Mouse (Mus musculus) retina, adult 2 months (tissue): ENCODE measurements around the gene Dedd.
"Not testable (repeated sequence)": the region's sequence is repeated elsewhere in the genome, so short reads cannot be mapped to it uniquely, and the experiment has no call there.

Experiments used
- DNase-seq: peaks from one replicate; pipeline ENCODE4 v3.0.0-alpha.2; 2012; ENCODE audit warnings: low read depth, low spot score

Dedd gene

DNA sequence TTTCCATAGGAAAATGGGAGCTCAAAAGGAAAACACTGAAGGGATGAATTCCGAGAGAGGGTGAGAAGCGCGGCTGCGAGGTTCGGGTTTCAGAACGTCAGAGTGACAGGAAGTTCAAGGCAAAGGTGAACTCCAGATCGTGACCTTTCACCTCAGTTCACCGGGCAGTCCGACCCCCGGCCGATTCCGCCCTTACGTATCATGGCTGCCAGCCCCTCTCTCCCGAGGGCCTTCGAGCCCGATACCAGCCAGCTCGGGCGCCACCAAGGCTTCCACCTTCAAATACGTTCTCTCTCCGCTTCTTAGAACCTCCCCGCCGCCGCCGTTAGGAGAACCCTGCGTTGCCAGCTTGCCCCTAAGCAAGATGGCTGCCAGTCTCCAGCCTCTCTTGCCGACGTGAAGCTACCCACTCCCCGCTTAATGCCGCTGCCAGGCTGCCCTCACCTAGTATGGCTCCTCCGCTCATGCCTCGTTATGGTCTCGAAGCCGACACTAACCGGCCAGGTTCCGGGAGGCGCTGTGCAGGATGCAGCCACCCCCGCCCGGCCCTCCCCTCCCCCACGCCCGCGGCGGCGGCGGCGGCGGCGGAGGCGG, at the start of gene Dedd:
Gene Dedd (plus strand): TSS at position 307 of the 594 bp plus-strand sequence.
- peak; percentile 85 for DNase-seq

DNA sequence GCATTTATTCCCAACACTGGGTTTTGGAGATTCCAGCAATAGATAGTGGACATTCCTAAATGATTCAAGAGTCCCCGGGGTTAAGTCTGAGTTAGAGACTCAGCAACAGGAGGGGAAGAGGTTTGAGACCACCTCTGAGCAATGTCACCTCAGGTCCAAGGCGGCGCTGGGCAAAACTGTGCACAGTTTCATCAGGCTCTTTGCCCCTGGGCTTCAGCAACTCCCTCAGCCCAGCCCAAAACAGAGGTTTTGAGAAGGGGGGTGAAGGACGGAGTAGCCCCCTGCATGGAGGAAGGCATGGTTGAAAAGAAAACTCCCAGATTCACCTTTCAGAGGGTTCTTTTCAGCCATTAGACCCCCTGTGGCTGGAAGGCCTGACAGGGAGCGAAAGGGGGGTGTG, 49.2 kb upstream of the Dedd start:
- DNase-seq: no peak

DNA sequence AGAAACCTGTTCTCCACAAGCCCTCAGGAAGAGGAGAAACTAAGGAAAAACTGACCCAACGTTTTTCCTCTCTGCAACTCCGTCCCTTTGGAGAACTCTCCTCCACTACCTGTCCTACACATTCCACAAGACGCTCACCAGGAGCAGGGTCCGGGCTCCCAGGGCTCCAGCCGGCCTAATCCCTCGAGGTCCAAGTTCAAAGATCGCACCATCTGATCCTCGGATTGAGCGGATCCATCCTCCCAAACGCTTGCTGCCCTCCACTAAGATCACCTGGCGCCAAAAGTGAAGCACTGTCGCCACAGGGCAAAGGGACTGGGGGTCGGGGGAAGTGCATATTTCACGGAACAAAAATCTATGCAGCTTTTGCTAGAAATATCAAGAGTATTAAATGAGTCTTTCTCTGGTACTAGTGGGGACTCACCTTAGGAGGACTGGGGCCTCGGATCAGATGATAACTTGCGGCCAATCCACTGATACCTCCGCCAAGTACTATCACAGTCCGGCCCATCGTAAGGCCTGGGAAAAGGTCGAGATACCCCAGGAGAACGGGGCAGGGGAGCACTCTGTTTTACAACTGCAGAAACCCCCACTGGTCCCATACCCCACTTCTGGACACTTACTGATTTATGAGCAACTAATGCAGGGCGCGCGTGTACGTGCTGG, 48.6 kb upstream of the Dedd start:
- no peak for DNase-seq

DNA sequence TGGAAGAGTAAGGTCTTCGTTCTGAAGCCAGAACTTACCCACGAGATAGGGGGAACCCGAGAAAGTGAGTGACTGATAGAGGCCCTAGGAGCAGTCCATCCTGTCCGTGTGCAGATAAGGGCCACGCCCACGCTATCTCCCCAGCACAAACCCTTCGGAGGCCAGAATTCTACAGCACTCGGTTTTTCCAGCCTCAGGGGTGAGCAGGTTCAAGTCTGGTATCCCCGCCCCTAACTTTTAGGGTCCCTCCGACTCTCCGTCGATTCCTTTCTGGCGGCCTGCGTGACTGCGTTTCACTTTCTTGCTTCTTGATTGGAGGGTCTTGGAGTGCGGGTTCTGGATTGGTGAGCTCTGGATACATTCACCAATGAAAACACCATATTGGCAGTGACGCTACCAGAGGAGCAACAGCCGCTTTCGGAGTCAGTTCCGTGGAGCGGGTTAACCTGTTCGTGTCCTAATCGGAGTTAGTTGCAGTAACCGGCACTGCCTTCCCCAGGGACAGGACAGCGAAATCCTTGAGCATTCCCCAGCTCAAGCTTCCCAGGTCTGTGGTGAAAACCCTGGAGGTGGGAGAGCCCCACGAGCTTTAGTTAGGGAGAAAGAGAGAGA, 47.9 kb upstream of the Dedd start, which contains the start of gene Ppox:
Gene Ppox (minus strand): TSS at position 271 of the 612 bp plus-strand sequence.
- peak; percentile 90 for DNase-seq

DNA sequence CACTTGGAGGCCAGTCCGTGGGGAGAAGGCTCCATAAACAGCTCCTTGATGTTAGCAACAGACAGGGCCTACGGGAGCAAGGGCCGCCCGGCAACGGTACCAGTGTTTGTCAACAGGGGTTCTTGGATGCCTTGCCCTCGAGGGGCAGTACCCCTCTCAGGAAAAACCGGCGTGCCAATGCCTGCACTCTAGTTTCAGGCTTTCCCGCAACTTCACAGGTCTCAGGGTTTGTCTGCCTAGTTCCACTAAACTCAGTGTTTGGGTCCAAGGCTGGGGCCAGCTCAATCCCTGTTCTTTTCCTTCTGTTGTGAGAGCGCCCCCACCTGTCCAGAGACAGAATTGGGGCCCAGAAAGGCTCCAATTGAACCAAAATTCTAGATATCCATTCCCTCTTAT, 47.4 kb upstream of the Dedd start:
- no peak for DNase-seq

DNA sequence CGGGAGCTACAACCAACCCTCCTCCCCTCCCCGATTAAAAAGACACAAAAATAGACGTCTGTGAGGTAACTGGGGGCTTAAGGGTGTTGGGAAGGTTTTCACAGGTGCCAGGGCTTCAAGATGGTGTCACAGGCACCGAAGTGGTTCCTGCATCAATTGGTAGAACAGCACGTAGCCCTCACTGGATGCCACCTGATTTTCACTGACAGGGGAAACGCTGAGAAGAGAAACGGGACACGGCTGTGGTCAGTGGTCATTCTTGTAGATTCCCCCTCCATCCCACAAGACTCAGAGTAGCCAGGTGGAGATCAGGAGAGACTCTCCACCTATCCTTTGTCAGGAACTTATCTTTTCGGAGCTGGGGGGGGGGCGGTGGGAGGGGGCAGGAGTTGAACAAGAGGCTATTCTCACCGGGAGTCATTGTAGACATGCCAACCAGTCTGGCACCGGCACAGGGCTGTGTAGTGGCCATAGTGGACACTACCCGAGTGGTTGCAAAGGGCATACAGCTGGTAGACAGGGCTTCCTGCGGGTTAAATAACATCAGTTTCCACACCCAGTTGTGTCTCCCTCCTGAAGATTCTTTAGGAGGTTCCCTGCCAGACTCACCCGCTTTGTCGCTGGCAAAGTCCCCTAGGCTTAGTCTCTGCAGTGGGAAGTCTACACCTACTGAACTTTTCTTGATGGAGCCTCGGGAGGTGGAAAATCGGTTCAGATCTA, 46.7 kb upstream of the Dedd start:
- DNase-seq: no peak

DNA sequence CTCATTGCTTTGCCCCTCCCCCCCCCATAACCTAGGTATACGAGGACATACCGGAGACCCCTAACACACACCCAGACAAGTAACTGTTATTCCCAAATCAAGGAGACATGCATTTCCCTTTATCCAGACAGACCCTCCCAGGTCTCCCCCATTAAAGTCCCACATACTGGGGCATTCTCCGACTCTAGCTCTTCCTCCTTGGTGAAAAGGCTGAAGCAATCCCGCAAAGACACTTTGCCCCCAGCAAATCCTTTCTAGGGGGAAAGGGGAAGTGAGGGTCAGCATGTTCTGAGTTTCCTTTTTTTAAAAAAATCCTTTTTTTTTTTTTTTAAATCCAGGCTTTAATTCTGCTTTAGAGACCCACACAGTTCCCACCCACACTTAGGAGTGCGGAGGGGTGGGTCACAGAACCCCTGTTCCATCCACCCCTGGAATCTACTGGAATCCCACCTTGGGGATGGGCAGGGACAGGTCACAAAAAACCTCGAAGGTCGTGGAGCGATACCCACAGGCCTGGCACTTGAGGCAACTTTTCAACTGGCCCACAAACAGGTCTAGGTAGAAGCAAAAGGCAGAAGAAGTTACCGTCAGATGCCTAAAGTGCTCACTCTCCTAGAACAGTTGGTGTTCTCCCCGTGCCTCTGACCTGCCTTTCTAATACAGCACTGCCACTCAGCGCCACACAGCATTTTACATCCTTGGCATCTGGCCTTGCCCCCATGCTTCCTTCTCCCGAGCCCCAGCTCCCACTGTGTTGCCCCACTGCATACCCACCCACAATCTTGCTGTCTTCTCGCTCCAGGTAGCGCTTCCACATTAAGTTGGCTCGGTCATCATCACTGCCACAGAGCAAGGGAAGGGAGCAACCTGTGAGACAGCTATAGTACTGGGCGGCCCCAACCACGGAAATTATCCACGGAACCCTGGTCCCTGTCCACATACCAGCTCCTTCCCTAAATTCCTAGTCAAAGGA, 45.5 kb upstream of the Dedd start:
- no peak for DNase-seq

DNA sequence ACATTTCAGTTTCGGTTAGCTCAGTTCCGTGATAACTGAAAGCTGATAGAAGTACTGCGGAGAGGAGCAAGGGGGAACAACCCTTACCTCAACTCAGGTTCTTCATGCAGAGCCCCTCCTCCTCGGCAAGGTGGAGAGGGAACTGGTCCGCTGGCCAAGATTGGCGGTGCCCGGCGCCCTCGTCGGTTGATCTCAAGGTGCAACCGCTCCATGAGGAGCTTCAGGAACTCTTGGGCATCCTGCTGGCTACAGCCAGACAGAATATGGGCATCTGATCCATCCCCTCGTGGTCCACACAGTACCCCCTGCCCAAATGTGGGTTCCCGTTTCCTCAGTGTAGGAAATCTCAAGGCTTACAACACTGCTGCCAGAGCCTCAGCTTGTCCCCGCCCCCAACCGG, 44.5 kb upstream of the Dedd start:
- DNase-seq: no peak

DNA sequence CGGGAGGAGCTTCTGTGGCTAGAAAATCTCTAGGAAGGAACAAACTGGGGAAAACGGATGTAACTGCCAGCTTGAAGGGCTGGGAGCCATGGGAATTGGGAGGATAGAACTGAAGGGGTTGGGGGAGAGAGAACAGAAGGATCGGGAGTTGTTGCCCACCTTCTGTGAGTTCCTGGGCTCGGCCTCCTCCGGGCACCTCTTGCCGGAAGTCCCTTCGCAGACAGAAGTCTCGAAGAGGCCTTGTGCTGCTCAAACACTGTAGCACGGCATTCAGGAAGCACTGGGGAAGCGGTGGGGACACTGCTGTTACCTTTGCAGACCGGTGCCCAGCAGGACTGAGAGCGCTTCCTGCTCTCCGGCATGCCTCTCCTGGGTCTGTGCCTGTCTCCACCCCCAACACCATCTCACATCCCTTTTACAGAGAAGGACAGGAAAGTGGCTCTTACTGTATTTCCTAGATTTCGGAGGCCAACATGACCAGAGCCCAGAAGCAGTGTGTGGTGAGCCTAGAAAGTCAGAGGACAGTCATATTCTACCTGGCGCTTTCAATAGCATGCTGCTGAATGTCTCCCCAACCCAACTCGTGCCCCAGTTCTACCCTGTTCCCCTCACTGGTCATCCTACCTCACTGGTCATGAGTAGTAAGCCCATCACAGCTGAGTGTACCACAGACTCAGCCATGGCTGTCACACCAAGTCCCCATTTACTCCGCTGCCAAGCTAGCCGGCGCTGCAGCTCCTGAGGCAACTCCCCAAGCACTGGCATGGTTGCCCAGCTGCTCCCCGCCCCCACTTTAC, 43.7 kb upstream of the Dedd start:
- DNase-seq: no peak

DNA sequence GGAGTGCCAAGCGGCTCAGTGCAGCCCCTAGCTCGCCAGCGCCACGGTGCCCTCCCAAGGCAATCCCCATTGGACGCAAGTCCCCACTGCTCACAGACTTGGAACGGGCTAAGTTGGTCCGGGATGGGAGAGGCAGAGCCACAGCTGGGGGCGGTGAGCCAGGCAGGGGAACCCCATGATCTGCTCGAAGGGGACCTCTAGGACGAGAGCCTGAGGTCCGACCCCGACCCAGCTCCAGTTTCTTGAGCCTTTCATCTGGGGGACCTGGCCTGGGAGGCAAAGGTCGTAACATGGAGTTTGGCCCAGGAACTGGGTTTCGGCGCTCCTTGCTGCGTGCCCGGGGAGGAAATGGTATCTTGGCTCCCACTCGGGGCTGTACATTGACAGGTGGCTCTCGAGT, 42.4 kb upstream of the Dedd start:
- no peak for DNase-seq

DNA sequence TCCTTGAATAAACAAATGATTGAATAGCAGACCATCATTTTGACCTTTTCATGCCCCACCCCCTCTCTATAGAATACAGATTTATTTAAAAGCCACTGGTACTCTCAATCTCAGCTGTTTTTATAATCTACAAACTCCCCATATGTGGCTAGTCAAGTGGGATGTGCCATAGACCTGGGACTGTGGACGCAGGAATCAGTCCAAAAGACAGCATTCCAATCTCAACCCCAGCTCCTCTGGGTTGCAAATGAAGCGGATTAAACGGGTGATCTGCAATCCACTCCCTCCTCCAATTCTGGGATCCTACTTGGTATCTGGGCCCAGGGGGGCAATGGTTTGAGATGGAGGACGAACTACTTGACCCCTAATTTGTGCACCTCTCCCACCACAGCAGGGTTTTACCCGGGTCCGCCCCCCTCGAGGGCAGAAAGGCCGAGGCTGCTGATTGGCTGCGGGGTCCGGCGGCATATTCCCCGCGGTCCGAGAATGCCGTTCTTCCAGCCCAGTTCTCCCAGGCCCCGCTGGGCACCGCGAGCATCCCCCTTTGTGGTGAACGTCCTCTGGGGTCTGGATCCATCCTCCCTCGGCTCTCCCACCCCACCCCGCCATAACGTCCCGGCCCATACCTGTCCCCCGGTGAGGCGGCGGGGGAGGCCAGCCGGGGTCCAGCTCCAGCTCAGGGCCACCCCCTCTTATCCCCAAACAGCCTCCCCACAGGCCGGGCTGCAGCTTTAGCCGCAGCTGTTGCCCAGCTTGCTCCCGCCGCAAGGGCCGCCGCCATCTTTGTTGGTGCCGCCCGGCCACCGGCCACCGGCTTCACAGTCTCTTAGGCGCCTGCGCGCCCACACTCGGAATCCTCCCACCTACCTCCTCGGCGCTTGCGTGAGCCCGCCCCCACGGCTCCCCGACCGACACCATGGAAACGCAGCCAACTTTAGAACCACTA, 41.5 kb upstream of the Dedd start, which contains the start of gene Usp21:
Gene Usp21 (minus strand): TSS at position 856 of the 946 bp plus-strand sequence.
- DNase-seq: peak; percentile 78

DNA sequence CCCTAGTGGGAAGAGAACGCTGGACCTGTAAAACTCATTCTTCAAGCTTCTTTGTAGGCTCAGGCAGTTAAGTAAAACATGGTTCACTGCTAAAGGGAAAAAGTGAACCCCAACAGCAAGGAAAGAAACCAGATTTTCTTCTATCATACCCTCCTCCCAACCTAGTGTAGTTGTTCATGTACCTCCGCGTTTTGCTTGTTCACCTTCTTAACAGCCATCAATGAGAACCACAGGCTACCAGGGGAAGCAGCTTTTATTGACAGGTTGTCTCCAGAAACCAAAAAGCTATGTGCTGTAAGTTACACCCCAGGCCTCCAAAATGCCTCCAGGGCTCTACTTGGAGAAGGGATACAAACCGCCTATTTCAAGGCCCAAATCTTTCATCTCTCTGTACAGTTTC, 40.6 kb upstream of the Dedd start:
- DNase-seq: no peak

DNA sequence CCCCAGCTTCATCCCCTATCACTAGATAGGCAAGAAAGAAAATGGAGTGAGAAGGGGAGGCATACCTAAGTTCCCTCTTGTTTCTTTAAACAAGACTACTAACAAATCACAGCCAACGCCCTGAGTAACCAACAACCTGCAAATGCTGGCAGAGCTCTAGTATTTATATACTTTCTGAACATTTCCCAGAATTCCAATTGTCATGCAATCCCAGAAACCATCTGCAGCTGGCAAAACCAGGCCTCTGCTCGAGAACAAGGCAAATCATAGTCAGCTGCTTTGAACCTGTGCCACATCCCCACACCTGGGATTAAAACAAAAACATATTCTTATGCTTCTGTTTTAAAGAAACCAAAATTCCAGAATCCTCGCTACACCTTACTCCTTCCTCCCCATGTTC, 35.6 kb upstream of the Dedd start:
- DNase-seq: no peak

DNA sequence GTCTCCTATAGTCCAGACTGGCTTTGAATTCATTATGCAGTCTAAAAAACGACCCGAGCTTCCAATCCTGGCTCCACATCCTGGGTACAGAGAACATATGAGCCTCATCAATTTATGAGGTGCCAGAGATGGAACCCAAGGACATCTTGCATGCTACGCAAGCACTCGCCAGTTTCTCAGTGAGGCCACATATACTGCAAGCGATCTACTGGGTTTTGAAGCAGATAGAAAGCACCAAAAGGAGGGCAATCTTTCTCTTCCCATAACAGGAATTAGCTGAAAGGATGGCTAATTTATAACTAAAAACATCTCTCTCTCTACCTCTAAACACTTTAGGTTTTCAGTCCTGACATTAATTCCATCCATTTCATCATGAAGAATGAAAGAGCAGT, 35.0 kb upstream of the Dedd start:
- no peak for DNase-seq

DNA sequence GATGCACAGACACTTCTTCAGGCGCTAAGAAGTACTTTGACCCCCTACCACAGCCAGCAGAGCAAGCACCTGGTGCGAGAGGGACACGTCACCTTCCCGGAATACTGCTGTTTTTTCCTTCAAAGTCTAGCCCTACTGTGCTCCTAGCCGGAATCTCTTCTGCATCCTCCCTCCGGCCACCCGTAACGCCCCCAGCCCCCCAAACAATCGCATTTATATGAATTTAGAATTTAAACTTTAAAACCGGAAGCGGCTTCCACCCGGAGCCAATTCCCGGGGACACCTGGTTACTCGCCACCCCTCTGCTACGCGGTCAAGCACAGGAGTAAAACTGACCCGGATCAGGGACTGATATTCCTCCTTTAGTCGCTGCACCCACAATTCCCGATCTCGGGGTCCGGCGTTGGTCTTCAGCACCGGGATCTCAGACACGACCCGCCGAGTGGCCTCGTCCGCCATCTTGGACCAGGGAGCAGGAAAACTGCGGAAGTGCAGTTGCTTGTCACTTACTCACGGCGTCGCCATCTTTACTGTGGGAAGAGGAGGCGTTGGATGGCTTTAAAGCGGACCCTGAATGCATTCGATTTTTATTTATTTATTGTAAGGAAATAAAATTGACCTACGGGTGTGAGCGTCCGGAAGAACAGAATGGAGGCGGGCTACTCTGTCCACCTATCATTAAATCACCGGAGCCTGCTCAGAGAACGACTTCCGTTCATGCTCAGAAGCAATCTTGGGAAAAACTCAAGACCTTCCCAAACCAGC, 34.5 kb upstream of the Dedd start, which contains the start of gene Ufc1:
Gene Ufc1 (minus strand): TSS at position 727 of the 765 bp plus-strand sequence.
- DNase-seq: peak; percentile 77

DNA sequence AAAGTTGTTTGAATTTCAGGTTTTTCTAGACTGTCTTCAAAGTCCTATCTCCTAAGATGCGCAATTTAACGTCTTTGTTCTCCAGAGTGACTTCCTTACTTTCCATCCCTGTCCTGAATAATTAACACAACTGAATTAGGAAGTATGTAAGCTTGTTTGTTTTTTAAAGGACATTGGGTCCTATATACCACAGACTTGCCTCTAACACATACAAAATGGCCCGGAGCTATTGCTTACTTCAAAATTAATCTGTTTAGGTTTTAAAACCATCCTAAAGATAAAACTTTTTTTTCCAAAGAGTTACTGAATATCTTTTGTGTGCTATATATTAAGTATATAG, 33.9 kb upstream of the Dedd start:
- DNase-seq: no peak

DNA sequence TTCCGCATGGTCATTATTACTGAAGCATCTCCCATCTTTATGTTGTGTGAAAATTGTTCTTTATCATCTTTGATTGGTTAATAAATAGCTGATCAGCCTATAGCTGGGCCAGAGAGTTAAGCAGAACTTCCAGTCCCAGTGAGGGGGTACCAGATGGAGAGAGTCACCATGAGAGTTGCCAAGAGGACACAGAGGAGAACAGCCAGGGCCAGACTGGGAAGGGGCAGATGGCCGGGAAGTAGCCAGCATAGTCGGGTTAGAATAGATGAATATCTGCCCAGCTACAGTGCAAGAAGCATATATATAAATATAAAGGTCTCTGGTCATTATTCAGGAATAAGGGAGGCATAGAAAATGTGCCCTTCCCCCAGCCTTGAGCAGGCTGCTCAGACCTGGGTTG, 30.7 kb upstream of the Dedd start:
- no peak for DNase-seq

DNA sequence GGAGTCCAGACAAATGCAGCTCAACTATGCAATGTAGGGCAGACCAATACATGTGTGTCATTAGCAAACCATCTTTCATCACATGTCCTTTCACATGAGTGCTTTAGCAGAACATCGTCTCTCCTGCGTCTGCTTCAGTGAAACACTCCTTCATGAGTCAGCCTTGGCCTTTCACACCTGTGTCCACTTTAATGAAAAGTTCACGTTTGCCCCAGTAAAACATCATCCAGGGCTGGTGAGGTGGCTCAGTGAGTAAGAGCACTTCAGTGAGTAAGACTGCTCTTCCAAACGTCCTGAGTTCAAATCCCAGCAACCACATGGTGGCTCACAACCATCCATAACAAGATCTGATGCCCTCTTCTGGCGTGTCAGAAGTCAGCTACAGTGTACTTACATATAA, 22.8 kb upstream of the Dedd start:
- not testable (repeated sequence) for DNase-seq

DNA sequence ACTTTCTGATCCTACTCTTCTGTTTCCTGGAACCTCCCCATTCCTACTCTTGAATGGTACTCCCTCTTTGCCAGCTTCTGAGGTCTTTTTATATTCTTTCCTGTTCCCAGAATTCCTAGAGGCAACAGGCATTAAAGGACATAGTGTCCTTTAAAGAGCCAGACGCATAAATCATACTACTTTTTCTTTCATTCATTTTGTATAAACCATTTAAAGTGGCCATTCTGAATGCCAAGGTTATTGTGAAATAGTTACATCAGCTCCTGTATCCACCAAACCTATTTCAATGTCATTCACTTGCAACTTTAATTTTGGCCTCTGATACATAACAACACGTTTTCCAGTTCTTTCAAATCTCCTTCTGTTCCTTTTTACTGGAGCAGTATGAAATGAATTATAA, 19.6 kb upstream of the Dedd start:
- DNase-seq: no peak
